Mouse (Mus musculus) megakaryocyte, embryonic 14.5 days (primary cell): ENCODE results near the gene Dclk1. TPM values are rescaled to one million over a fixed set of nuclear protein-coding genes. Genes with fewer than 3 reads are reported as not detected.
"Not testable (repeated sequence)": the region's sequence is repeated elsewhere in the genome, so short reads cannot be mapped to it uniquely, and the experiment has no call there.

Experiments used
- H3K27me3 ChIP-seq: replicated peaks from 2 replicates; pipeline ENCODE3; 2012; ENCODE audit warnings: inconsistent platforms
- H3K36me3 ChIP-seq: replicated peaks from 2 replicates; pipeline ENCODE3; 2012; ENCODE audit warnings: low read length, inconsistent platforms, mixed read lengths
- H3K4me1 ChIP-seq: 2 replicates; pipeline ENCODE4 v1.6.1; 2012; ENCODE audit warnings: inconsistent platforms
- H3K4me3 ChIP-seq: replicated peaks from 2 replicates; pipeline ENCODE3; 2012; ENCODE audit warnings: moderate library complexity, mild to moderate bottlenecking, inconsistent platforms
- H3K9me3 ChIP-seq: 2 replicates; pipeline ENCODE4 v1.6.1; 2012; ENCODE audit warnings: inconsistent platforms
- FLI1 ChIP-seq: IDR thresholded peaks from 2 replicates; pipeline ENCODE4 v1.6.1; 2012; ENCODE audit warnings: low read length, inconsistent platforms, mixed read lengths
- GATA1 ChIP-seq: IDR thresholded peaks from 3 replicates; pipeline ENCODE4 v1.6.1; 2012; ENCODE audit warnings: mixed read lengths, low read length, inconsistent platforms, borderline replicate concordance
- polyA plus RNA-seq: library from polyadenylated mRNA; stranded (reverse); fragments of >175 nt; gene quantifications from 2 replicates; pipeline ENCODE4 v1.2.3, GENCODE M21; 2012; ENCODE audit warnings: low replicate concordance; ENCODE audit not compliant: insufficient read depth

Gene Dclk1
- polyA plus RNA-seq: not detected in 2 replicates

- no peaks in the 10 kb centered on the region for H3K36me3 ChIP-seq
- H3K27me3 ChIP-seq: peaks cover 19% of the 10 kb centered on the region
- TF ChIP-seq FLI1 (no peak), GATA1 (no peak)
- no peak within 1 kb of the TSS for H3K4me3 ChIP-seq
- no peaks in the 10 kb centered on the region; the same call in 1 of the 2 replicates for H3K4me1 ChIP-seq
- peaks cover 18% of the 10 kb centered on the region; the same call in 1 of the 2 replicates for H3K9me3 ChIP-seq
Measured at GRCm38 (mm10) chr3:55241730-55242421, at the start of gene Dclk1. Gene Dclk1, plus strand, starts transcription at chr3:55242364.

GRCm38 (mm10) chr3:55193351-55193750 is 48.8 kb upstream of the Dclk1 start:
- H3K4me1 ChIP-seq: no peaks in the 10 kb centered on the region
- H3K27me3 ChIP-seq: no peaks in the 10 kb centered on the region
- H3K4me3 ChIP-seq: no peak overlapping the region
- H3K9me3 ChIP-seq: peaks cover 11% of the 10 kb centered on the region
- H3K36me3 ChIP-seq: no peaks in the 10 kb centered on the region
- TF ChIP-seq FLI1 (no peak), GATA1 (no peak)

GRCm38 (mm10) chr3:55194792-55195191 is 47.4 kb upstream of the Dclk1 start:
- H3K4me1 ChIP-seq: no peaks in the 10 kb centered on the region
- H3K9me3 ChIP-seq: peaks cover 9% of the 10 kb centered on the region
- TF ChIP-seq FLI1 (no peak), GATA1 (no peak)
- H3K36me3 ChIP-seq: no peaks in the 10 kb centered on the region
- no peak overlapping the region for H3K4me3 ChIP-seq
- H3K27me3 ChIP-seq: no peaks in the 10 kb centered on the region

GRCm38 (mm10) chr3:55195581-55196327 is 46.4 kb upstream of the Dclk1 start:
- Histone ChIP-seq H3K36me3 (no peaks in the 10 kb centered on the region), H3K4me1 (no peaks in the 10 kb centered on the region), H3K27me3 (no peaks in the 10 kb centered on the region), H3K9me3 (peaks cover 9% of the 10 kb centered on the region), H3K4me3 (no peak overlapping the region)
- TF ChIP-seq FLI1 (no peak), GATA1 (no peak)

- TF ChIP-seq FLI1: no peak
- no peak for TF ChIP-seq GATA1
- no peaks in the 10 kb centered on the region for H3K27me3 ChIP-seq
- H3K4me1 ChIP-seq: no peaks in the 10 kb centered on the region
- H3K4me3 ChIP-seq: no peak overlapping the region
- H3K9me3 ChIP-seq: peaks cover 9% of the 10 kb centered on the region
- H3K36me3 ChIP-seq: no peaks in the 10 kb centered on the region
Measured at GRCm38 (mm10) chr3:55196328-55196710, 45.8 kb upstream of the Dclk1 start.

- not testable (repeated sequence) for H3K4me1 ChIP-seq, H3K27me3 ChIP-seq
Measured at GRCm38 (mm10) chr3:55203621-55204020, 38.5 kb upstream of the Dclk1 start.

GRCm38 (mm10) chr3:55206413-55206812 is 35.8 kb upstream of the Dclk1 start:
- Histone ChIP-seq H3K36me3 (no peaks in the 10 kb centered on the region), H3K4me3 (no peak overlapping the region), H3K9me3 (peaks cover 30% of the 10 kb centered on the region), H3K4me1 (no peaks in the 10 kb centered on the region), H3K27me3 (no peaks in the 10 kb centered on the region)
- TF ChIP-seq FLI1 (no peak), GATA1 (no peak)

More at GRCm38 (mm10) chr3:55203621-55204020, 38.5 kb upstream of the Dclk1 start:
- H3K4me3 ChIP-seq, H3K36me3 ChIP-seq: not testable (repeated sequence)
- H3K9me3 ChIP-seq: peaks cover 23% of the 10 kb centered on the region; the same call in 1 of the 2 replicates

- peaks cover 30% of the 10 kb centered on the region for H3K9me3 ChIP-seq
- no peaks in the 10 kb centered on the region for H3K36me3 ChIP-seq
- no peaks in the 10 kb centered on the region for H3K4me1 ChIP-seq
- no peak for TF ChIP-seq FLI1
- no peak for TF ChIP-seq GATA1
- no peak overlapping the region for H3K4me3 ChIP-seq
- no peaks in the 10 kb centered on the region for H3K27me3 ChIP-seq
Measured at GRCm38 (mm10) chr3:55207665-55208064, 34.5 kb upstream of the Dclk1 start.

GRCm38 (mm10) chr3:55212254-55212653 is 29.9 kb upstream of the Dclk1 start:
- no peak for TF ChIP-seq FLI1
- TF ChIP-seq GATA1: no peak
- H3K9me3 ChIP-seq: peaks cover 22% of the 10 kb centered on the region

GRCm38 (mm10) chr3:55213785-55214184 is 28.4 kb upstream of the Dclk1 start:
- Histone ChIP-seq H3K4me1 (no peaks in the 10 kb centered on the region), H3K9me3 (peaks cover 16% of the 10 kb centered on the region), H3K4me3 (no peak overlapping the region), H3K27me3 (no peaks in the 10 kb centered on the region), H3K36me3 (no peaks in the 10 kb centered on the region)
- TF ChIP-seq GATA1 (no peak), FLI1 (no peak)

More at GRCm38 (mm10) chr3:55212254-55212653, 29.9 kb upstream of the Dclk1 start:
- H3K27me3 ChIP-seq: no peaks in the 10 kb centered on the region
- no peaks in the 10 kb centered on the region for H3K4me1 ChIP-seq
- H3K36me3 ChIP-seq: no peaks in the 10 kb centered on the region
- no peak overlapping the region for H3K4me3 ChIP-seq
